Mouse (Mus musculus) CD4-positive helper T cell, adult 2 months (primary cell): Measurements from ENCODE around the gene Actg2.
A peak's percentile ranks its signal among the peaks of the same experiment; 100 is the strongest.
"Not testable (repeated sequence)": the region's sequence is repeated elsewhere in the genome, so short reads cannot be mapped to it uniquely, and the experiment has no call there.

Source experiments
- DNase-seq: peaks from one replicate; pipeline ENCODE4 v3.0.0-alpha.2; 2012; ENCODE audit warnings: low read depth, missing footprints, low spot score

The Actg2 gene

GRCm38 (mm10) chr6:83536028-83536794 is at the start of gene Actg2:
Gene Actg2 (minus strand): TSS chr6:83536265.
- DNase-seq: no peak

DNA sequence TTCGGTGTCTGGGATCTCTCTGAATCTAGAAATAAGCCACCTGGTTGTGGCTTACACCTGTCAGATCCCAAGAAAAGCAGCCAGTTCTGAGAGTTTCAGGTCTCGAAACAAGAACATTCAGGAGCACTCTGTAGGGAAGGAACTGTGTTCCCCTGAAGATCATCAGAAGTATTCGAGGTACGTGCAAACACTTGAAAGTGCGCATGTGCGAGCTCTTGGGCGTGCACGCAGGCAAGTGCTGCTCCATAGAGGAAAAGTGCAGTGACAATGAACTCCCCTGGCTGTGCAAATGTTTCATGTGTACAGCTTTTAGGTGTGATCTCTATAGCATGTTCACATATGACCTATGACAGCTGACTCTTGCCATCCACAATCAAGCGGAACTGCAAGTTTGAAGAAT is 49.3 kb upstream of the Actg2 start:
- not testable (repeated sequence) for DNase-seq

DNA sequence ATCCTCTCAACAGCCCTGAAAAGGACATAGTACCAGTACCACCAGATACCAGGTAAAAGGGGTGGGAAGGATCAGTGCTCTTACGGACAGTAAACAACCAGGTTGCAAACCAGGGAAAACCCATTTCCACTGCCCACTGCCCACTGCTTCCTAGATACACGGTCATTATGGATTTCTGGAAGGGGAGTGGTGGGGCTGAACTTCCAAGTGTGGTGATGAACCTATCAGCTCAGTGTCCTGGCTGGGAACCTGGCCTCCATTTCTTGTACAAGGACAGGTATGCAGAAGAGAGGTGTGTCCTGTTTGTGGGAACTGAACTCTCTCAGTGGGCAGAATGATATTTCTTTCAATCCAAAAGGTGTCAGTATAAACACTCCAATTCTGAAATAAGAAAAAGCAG is 47.5 kb upstream of the Actg2 start:
- DNase-seq: no peak

DNA sequence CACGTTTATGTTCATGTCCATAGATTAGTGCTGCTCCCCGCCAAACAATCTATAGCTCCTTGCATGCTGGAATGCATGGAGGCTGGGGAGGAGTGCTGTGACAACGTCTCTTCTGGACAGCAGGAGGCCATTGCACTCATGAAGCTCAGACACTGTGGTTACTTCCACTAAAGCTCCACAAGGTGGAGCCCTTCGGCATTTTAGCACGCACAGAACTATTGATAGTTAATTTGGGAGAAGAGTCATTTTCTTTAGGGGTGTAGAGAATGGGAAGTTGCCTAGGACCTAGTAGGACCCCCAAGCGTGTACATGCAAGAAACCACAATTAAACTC is 46.8 kb upstream of the Actg2 start:
- peak; percentile 73 for DNase-seq

DNA sequence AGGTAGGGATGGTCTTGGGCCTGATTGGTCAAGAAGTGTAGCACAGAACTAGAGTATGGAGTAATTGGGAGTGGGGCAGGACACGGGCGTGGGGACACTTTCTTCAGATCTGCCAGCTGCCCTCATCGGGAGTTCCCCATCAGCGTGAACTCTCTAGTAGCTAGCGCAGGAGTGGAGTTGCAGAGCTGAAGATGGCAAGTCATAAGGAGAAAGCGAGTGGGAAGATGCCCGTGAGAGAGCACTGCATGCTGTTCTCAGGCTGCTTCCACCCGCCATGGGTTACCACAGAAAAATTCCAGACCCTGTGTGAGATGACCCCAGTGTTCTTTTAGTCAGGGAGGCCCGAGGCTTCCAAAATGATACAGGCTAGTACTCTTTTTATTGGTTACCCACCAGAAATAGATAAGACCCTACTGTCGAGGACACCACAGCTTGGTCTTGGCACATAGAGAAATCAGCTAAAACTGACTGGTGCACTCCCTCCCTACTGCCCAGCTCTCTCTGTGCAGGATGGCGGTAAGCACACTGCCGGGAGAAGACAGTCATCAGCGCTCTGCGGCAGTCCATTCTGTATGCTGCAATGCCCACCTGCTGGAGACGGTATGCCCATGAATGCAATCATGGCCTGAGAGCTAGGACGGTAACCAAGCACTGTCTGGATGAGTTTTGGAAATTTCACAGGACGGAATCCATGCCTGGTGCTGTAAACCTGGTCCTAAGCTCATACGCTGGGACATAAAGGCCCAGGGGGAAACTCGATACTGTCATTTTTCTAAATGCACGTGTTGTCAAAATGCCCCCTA is 46.3 kb upstream of the Actg2 start:
- peak; percentile 55 for DNase-seq

DNA sequence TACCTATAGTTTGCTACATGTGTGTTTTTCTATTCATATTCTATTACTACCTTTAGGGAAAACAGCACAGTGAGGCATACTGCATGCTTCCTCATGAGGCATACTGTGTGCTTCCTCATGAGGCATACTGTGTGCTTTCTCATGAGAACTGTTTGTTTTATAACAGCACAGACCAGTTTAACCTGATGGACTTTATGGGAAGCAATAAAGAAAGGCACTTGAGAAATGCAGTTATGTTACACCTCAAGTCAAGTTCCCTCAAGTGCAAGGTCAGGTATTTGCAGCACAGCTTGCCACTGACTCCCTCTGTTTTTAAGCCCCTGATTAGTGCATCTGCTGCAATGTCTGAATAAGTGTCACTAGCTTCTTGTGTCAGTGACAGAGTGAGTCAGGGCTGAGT is 41.5 kb upstream of the Actg2 start:
- DNase-seq: no peak

DNA sequence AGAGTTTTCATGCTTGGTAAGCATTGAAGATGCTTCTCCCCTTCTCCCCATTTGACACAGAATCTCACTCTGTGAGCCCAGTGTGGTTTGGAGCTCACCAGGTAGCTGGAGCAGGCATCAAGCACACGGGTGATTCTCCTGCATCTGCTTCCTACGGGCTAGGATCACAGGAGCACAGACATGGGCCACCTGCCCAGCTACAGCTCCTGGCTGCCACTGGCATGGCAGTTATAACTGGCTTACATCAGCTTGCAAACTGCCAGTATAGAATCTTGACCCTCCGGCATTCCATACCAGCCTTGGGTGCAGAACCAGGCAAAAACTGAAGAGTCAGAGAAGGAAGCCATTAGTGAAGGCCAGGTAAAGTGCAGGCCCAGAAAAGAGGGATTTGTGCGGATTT is 39.5 kb upstream of the Actg2 start:
- DNase-seq: no peak

DNA sequence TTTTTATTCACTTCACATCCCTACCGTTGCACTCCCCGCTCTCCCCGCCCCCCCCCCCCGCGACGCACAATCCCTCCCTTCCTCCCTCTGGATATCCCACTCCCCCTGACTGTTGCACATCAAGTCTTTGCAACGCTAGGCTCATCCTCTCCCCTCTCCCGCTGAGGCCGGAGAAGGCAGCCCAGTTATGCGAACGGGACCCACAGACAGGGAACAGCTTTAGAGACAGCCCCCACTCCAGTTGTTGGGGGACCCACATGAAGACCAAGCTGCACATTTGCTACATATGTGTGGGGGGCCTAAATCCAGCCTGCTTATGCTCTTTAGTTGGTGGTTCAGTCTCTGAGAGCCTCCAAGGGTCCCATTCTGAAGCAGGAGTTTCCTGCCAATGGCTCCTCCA is 36.6 kb upstream of the Actg2 start, which contains the start of gene Stambp:
TSS of gene Stambp (minus strand) at position 59 of the 400 bp plus-strand sequence.
- no peak for DNase-seq

DNA sequence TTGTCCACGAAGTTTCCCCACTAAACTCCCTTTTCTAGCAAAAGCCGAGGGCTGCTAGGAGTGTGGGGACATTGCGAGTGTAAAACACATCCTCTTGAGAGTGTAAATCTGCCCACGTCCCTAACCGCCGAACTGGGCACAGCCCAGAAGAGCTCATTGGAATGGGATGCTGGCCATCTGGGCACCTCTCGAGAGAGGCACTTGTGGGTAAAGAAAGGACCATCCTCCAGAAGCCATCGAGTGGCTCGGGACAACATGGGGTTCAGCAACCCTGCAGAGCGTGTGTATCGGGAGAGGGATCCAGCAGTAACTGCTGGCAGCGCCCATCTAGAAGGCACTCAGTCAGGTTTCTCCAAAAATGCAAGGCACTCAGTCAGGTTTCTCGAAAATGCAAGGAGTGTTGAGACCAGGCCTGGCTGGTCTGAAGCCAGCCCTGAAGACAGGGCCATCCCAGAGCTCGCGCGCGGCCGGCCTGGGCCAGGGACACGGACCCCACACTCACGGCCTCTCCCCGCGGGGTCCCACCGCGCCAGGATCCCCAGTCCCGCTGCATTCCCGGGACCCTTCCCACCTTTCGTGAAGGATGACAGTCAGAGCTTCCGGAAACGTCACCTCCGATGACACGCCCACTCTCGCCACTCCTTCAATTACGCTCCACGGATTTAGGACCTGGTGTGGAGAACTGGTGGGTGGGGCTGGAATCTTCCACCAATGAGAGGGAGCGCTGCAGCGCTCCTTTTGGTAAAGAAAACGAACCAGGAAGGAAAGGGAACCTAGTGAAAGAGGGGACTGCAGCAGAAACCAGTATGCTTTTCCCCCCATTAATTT is 36.0 kb upstream of the Actg2 start:
- peak; percentile 92 for DNase-seq

DNA sequence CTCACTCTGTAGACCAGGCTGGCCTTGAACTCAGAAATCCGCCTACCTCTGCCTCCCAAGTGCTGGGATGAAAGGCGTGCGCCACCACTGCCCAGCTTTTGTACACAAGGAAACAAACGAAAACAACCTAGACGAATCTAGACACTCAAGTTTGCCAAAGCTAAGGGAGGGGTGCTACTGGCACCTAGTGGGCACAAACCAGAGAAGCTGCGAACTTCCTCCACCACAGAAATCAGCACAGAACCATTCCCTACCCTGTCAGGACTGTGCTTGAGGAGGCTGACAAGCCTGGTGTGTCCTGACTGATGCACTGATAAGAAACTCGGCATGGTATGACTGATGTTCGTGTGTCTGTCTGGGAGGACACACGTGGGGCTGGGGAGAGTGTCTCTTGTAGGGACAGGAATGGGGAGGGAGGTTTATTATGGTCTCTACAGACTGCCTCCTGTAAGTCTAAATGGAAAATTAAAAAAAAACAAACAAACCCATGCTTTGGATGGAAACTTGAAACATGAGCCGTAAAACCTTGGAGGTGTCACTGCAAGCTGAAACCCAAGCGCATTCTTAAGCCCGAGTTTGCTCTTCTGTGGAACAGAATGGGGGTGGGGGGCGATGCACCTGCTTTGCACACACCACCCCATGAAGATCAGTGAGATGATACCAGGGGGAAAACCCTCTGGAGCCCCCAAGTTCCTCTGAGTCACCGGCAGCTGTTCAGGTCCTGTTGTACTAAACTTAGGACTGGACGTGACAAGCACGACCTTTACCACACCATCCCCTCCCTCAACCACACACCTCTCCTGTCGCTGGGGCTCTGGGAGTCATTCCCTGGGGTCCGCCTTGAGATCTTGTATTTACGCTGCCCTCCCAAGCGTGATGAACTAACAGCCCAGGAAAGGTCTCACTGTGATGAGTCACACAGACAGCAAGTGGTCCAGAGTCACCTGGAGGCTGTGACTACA is 33.1 kb upstream of the Actg2 start:
- DNase-seq: peak; percentile 60

DNA sequence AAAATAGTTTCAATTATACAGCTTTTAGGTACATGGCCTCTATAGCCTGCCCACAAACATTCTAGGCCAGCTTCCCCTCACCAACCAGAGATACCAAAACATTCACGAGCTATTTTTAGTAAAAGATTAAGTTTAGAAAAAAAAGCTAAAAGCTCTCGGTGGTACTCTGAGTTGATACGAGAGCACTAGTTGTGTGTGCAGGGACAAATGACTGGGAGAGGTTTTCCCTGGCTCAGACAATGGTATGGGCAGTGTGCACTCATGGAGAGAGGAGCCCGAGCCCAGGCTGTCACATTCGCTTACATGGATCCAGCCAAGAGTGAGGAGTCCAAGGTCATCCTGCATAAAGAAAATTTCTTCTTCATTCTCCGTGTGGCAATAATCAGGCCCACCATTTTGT is 19.9 kb upstream of the Actg2 start:
- no peak for DNase-seq

DNA sequence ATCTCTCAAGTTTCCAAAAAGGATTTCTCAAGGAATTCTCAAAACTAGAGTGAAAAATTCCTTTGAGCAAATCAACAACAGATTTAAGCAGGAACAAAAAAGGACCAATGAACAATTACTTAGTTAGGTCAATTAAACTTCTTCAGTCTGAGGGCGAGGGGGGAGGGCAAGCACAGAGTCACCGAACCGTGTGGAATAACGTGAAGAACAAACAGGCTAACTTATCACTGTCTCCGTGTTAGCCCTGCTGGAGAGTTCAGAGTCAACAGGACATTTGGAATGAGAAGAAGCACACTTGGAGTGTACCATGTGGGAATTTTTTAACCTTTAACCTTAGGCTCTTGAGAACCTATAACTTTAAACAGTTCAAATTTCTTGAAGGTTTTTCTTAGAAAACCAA is 12.3 kb upstream of the Actg2 start:
- no peak for DNase-seq

GRCm38 (mm10) chr6:83545778-83546177 is 9.7 kb upstream of the Actg2 start:
- no peak for DNase-seq

- no peak for DNase-seq
These were observed 5.8 kb upstream of the Actg2 start for GRCm38 (mm10) chr6:83541756-83542456.

DNA sequence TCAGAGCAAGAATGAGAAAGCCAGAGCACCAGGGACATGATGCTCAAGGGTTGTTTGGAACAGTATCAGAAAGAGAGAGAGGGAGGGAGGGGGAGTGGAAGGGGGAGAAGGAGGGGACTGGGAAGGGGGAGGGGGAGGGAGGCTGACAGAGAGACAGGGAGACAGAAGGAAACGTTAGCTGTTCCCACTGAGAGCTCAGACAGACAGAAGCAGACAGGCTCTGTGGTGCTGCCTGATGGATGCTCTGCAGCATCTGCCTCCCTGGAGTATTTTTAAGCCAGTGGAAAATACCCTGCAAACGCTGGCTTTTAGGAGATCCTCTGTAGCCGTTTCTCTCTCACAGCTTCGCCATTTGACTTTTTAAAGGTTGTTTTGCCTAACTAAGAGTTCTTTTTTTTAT is 4.0 kb upstream of the Actg2 start:
- no peak for DNase-seq

DNA sequence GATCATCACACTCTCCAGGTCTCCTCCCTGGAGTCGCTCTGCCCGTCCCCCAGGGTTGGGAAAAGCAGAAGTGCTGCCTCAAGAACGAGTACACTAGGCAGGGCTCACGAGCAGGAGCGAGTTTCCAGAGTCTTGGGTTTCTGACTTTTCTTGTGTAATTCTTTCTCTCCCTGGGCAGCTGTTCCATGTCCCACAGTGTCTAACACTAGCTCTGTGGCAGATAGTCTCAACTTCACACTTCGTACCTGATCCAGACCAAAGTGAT is 662 bp upstream of the Actg2 start:
- DNase-seq: no peak

- no peak for DNase-seq
These were observed 3.5 kb downstream of the Actg2 start for GRCm38 (mm10) chr6:83532608-83533007.

- DNase-seq: no peak
These were observed 12.9 kb downstream of the Actg2 start for GRCm38 (mm10) chr6:83523194-83523593.

DNA sequence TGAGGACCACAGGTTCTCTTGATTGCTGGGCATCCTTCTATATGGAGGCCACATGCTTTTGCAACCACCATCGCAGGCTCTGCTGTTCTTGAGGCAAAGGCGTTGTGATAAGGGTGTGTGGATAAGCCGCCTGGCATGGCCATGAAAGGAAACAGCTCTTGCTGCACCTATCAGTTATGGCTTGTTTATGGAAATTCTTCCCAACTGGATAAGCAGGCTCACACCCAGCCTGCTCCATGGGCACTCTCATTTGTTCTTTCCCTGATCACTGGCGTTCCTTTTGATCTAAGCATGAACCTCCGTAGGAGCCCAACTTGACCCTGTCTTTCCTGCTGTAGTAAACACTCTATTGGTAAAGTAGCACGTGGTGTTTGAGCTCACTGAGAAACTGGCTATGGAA is 14.3 kb downstream of the Actg2 start:
- DNase-seq: no peak

GRCm38 (mm10) chr6:83518637-83519036 is 17.4 kb downstream of the Actg2 start:
- DNase-seq: no peak

DNA sequence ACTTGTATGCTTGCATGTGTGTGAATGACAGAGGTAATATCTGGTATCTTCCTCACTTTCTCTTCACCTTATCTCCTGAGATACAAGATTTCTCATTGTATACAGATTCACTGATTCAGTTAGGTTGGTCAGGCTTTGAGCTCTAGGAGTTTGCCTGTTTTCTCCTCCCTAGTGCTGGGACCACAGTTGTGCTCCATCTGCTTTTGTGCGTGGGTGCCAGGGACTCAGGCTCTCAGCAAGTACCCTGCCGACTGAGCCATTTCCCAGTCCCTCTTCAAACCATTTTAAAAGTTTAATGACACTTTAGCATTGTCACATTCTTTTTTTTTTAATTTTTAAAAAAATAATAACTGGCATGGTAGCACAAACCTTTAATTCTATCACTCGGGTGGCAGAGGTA is 20.9 kb downstream of the Actg2 start:
- no peak for DNase-seq
